Mouse (Mus musculus) ovary, adult 18-20 months (tissue): ENCODE data around the gene Tenm3.

Source experiments
- DNase-seq: peaks from one replicate; pipeline ENCODE4 v3.0.0; 2022; ENCODE audit warnings: low spot score, mixed read lengths

Tenm3 gene

GRCm38 (mm10) chr8:48450397-48451246 lies 393.1 kb downstream of the Tenm3 start:
- DNase-seq = no peak

- DNase-seq = no peak
These were observed 394.1 kb downstream of the Tenm3 start for GRCm38 (mm10) chr8:48449625-48450024.

GRCm38 (mm10) chr8:48445690-48446089 lies 398.1 kb downstream of the Tenm3 start:
- DNase-seq = no peak

- DNase-seq = no peak
These were observed 404.3 kb downstream of the Tenm3 start for GRCm38 (mm10) chr8:48439491-48439890.

- no peak for DNase-seq
These were observed 406.1 kb downstream of the Tenm3 start for GRCm38 (mm10) chr8:48437523-48438207.

- no peak for DNase-seq
These were observed 418.6 kb downstream of the Tenm3 start for GRCm38 (mm10) chr8:48425101-48425500.

- no peak for DNase-seq
These were observed 426.0 kb downstream of the Tenm3 start for GRCm38 (mm10) chr8:48417714-48418113.

GRCm38 (mm10) chr8:48410916-48411315 lies 432.8 kb downstream of the Tenm3 start:
- no peak for DNase-seq

GRCm38 (mm10) chr8:48400572-48400972 lies 443.2 kb downstream of the Tenm3 start:
- no peak for DNase-seq

GRCm38 (mm10) chr8:48385833-48386232 lies 457.9 kb downstream of the Tenm3 start:
- no peak for DNase-seq

- no peak for DNase-seq
These were observed 463.7 kb downstream of the Tenm3 start for GRCm38 (mm10) chr8:48380035-48380434.

- DNase-seq = no peak
These were observed 467.0 kb downstream of the Tenm3 start for GRCm38 (mm10) chr8:48376774-48377173.

GRCm38 (mm10) chr8:48375183-48375582 lies 468.6 kb downstream of the Tenm3 start:
- DNase-seq = no peak

GRCm38 (mm10) chr8:48373404-48373803 lies 470.3 kb downstream of the Tenm3 start:
- DNase-seq = no peak

GRCm38 (mm10) chr8:48367164-48367563 lies 476.6 kb downstream of the Tenm3 start:
- no peak for DNase-seq

- DNase-seq = no peak
These were observed 486.9 kb downstream of the Tenm3 start for GRCm38 (mm10) chr8:48356849-48357248.

GRCm38 (mm10) chr8:48353458-48353857 lies 490.3 kb downstream of the Tenm3 start:
- no peak for DNase-seq

- DNase-seq = no peak
These were observed 494.9 kb downstream of the Tenm3 start for GRCm38 (mm10) chr8:48348901-48349300.

- DNase-seq = no peak
These were observed 495.4 kb downstream of the Tenm3 start for GRCm38 (mm10) chr8:48348386-48348785.

GRCm38 (mm10) chr8:48343067-48343420 lies 500.7 kb downstream of the Tenm3 start:
- DNase-seq = no peak

- DNase-seq = no peak
These were observed 501.3 kb downstream of the Tenm3 start for GRCm38 (mm10) chr8:48342321-48343066.

- DNase-seq = no peak
These were observed 502.1 kb downstream of the Tenm3 start for GRCm38 (mm10) chr8:48341692-48342091.

GRCm38 (mm10) chr8:48341276-48341675 lies 502.5 kb downstream of the Tenm3 start:
- no peak for DNase-seq
